Mouse (Mus musculus) ES-Bruce4 (cell line): ENCODE data around the gene Gorab.

ENCODE experiments used
- CTCF ChIP-seq: IDR thresholded peaks from one replicate; pipeline ENCODE4 v1.8.1; 2011; ENCODE audit warnings: low read depth, low read length
- EP300 ChIP-seq: IDR thresholded peaks from 2 replicates; pipeline ENCODE4 v1.6.1; 2011; ENCODE audit warnings: low read depth, low read length; ENCODE audit not compliant: insufficient read depth
- POLR2A ChIP-seq: IDR thresholded peaks from one replicate; pipeline ENCODE4 v1.8.1; 2011; ENCODE audit warnings: low read length; ENCODE audit not compliant: insufficient read depth

DNA sequence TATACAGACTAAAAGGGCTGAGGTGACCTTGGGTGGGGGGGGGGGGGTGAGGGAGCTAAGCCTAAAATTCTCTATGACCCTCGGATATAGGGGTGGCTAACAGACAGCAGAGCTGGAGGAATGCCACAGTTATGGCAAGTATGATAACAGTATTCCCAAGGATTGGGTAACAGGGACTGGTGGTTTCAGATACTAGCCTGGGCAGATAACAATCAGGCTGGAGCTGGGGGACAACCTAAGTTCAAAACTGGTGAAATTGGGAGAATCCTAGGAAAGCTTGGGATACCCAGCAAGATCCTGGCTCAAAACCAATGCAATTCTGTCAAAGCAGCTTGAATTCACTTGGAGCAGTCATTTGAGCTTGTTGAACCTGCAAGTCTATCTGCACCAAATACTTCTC, 22.9 kb downstream of the Gorab start:
- TF ChIP-seq CTCF, result no peak
- TF ChIP-seq POLR2A, result no peak
- TF ChIP-seq EP300, result no peak
